Mouse (Mus musculus): ENCODE results near the gene Cradd.

Gene Cradd

GRCm38 (mm10) chr10:95269151-95269550 is 54.8 kb downstream of the Cradd start:
- DNase-seq, result no peak

GRCm38 (mm10) chr10:95268366-95268765 is 55.6 kb downstream of the Cradd start:
- DNase-seq, result peak; percentile 91

- no peak for DNase-seq
These were observed 57.0 kb downstream of the Cradd start for GRCm38 (mm10) chr10:95266983-95267382.

- peak; percentile 90 for DNase-seq
These were observed 57.7 kb downstream of the Cradd start for GRCm38 (mm10) chr10:95266041-95266762.

DNA sequence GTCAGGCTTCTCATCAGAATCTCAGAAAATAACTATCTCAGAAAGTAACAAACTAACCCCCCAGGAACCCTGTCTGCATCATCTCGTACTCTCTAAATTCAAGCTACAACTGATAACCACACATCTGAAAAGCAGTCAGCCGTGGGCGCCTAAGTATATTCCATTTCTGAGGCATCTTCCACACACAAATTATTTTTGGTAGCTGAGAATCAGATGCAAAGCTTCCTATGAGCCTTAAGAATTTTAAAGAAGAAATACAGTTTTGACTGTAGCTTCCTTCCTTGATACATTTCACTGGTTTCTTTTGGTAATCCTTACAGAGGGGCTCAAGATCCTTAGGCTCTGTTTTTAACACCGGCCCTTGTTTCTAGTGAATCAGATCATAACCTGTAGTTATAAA is 58.4 kb downstream of the Cradd start:
- no peak for DNase-seq

- peak; percentile 95 for DNase-seq
These were observed 59.2 kb downstream of the Cradd start for GRCm38 (mm10) chr10:95264485-95265321.

- peak; percentile 96 for DNase-seq
These were observed 61.5 kb downstream of the Cradd start for GRCm38 (mm10) chr10:95262388-95262787.

- DNase-seq, result no peak
These were observed 62.7 kb downstream of the Cradd start for GRCm38 (mm10) chr10:95261279-95261678.

DNA sequence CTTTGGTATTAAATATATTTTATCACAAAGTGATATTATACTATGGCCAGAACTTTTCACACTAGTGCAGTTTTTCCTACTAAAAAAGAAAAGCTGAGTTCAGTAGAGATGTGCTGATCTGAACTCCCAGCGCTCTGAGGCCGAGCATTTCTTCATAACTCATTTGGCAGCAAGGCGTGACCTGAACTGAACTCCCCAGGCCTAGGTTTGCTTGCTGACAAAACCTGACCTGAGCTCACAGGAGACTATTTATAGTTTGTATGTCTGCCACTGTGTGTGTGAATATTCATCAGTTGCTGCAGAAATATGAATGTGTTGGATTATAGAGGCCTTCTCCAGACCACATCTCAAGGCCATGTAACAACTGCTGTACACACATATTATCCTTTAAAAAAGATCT is 63.5 kb downstream of the Cradd start:
- DNase-seq, result peak; percentile 96

GRCm38 (mm10) chr10:95258471-95259155 is 65.3 kb downstream of the Cradd start:
- DNase-seq, result peak; percentile 96

DNA sequence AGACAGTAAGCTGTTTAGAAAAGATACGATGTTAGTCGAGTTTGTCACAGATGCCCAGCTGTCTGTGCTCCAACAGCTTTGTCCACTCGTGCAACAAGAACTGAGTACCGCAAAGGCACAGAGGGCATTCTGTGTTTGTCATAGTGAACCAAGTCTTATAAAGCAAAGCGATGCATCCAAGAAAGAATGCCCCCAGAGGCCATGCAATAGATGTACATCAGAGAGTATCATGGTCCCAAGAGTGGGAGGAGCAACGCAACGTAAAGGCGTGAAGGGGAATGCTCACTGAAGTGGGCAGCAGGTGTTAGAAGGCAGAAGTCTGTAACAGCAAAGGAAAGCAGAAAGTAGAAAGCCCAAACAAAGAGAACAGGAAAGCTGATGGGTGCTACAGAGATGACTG is 66.0 kb downstream of the Cradd start:
- DNase-seq, result no peak

DNA sequence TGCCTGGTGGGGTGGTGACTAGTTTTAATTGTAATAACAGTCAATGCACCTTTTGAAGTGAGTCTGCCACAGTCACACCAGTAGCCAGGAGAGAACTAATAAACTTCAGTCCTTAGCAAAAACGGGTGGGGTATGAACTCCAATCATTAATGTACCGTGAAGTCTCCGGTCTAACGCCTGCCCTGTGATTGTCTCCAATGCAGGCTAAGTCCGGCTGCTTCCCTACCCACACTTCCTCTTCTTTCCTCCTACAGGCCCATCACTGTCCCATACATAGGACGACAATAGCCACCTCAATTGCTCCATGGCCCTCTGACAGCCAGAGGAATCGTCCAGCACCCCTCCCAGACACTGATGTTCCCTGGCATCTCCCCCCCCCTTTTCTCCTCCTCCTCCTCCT is 67.8 kb downstream of the Cradd start:
- peak; percentile 88 for DNase-seq

- no peak for DNase-seq
These were observed 68.8 kb downstream of the Cradd start for GRCm38 (mm10) chr10:95255018-95255680.

DNA sequence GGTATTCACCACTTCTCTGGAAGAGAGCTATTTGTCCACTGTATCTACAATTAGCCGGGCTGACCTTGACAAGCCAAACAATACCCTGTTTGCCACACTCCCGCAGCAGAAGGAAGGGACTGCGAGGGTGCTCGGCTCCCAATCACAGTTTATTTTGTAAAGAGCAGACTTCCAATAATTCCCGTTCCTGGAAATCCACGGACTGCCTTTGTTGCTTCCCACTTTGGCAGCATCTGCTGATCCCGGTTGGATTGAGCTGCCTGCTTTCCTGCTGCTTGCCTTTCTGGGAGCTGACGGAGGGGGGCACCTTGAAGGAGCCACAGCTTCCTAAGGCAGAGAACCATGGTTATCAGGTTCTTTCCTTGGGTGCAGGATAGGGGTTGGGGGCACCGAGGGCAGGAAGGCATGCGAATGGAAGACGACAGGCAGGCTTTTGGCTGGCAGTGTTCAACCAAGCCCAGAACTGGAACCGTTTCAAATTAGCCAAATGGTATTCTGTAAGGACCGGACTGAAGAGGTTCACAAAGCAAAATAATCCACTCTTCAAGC is 69.4 kb downstream of the Cradd start:
- DNase-seq, result peak; percentile 97

- DNase-seq, result peak; percentile 89
These were observed 69.9 kb downstream of the Cradd start for GRCm38 (mm10) chr10:95254046-95254445.

DNA sequence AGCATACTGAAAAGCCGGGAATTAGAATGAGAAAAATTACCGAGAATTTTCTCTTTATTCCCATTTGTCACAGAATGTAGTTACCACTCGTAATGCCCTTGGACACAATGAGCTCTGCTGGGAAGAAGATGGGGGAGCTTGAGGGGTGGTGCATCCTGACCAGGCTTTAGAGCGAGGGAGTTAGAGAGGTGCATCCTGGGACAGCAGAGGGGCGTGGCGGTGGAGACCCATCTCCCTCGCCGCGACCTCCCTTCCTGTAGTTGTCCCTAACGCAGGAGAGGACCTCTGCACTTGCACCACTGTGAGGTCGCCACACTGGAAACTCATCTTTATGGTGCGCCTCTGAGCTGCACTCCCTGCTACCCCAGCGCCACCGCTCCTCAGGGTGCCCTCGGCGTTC is 72.3 kb downstream of the Cradd start:
- no peak for DNase-seq

- DNase-seq, result peak; percentile 93
These were observed 75.6 kb downstream of the Cradd start for GRCm38 (mm10) chr10:95248362-95248761.

DNA sequence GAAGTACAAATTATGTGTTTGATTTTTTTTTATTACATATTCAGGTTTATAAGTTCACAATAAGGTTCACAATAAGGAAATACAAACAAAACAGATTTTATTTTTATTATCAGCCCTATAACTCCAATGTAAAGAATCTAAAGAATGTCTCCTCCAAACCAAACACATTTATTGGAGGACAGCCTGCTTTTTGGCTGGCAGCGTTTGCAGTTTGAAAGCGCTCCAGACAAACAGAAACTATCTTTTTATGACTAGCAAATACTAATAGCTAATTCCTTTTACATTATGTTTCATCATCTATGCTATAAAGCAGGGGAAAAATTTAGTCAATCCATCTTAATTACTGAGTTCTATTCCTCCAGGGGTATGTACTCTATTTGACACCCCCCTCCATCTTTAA is 77.2 kb downstream of the Cradd start:
- no peak for DNase-seq

DNA sequence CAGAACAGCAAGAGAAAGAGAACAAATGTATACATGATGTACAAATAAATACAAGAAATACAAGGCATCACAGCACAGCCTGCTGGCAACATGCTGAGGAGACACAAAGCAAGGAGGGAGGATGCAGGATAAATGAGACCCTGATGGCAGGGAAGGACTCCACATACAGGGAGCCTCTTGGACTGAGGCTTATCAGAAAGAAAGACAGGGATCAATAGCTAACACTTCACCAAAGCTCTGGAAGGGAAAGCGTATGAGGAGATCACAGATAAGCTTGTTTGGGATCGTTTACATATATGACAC is 78.3 kb downstream of the Cradd start:
- DNase-seq, result no peak

DNA sequence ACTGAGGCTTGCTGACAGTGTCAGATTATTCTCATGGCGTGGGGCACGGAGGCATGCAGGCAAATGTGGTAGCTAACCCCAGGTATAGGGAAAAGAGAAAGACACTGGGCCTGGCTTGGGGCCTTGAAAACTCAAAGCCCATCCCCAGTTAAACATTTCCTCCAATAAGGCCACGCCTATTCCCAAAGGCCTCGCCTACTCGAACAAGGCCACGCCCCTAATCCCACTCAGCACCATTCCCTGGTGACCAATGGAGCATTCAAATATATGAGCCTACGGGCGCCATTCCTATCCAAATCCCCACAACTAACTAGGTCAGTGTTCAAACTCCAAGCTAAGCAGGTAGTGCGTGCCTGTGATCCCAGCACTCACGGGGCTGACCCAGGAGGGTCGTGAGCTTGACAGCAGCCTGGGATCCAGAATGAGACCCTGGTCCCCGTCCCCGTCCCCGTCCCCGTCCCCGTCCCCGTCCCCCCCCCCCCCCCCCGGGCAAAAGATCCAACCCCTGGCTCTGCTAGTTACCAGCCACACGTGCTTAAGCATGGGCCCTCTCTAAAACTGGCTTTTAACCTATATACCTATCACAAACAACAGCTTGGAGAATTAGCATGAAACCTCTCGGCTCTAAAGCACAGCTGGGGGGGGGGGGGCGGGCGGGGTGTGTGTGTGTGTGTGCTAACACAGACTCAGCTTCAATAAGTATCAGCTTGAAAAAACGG is 78.8 kb downstream of the Cradd start:
- DNase-seq, result no peak

DNA sequence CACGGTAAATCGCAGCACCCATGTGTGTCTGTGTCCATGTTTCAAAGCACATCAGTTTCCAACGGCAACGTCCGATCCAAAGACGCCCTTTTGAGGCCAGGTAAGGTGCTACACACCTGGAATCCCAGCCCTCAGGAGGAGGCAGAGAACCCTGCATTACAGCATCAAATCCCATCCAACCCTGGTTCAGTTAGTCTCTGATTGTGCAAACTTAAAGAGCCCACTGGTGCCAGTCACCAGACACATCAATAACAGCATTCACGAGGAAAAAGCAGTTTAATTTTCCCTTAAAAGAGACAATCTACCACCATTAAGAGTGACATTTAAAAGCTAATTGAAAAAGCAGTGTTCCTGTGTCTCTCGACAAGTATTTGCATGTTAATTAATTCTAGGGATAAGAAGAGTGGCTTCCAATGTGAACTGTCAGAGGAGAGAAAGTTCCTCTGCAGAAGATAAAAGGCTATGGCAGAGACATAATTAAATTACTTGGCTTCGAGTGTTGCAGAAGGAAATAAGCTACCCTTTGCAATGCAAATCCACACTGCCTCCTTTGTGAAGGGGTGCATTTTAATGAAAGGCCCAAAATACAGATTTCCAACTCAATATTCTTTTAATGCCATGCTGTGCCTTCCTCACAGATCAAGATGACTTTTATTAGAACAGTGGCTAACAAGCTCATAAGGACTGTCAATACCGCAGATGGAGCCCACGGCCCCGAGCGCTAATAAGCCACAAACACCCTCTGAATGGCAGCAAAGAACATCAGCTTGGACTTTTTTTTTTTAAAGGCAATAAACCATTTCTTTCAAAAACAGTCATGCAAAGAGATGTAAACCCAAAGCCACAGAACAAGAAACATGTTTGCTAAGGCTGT is 84.5 kb downstream of the Cradd start:
- no peak for DNase-seq

All from heart, adult 11 months (tissue).